In genomic region chr9:31305807-31306206, GRCm38 (mm10) we compare ENCODE assay signal across 27 mouse cellular contexts. TPM values are rescaled to one million over a fixed set of nuclear protein-coding genes. Genes with fewer than 3 reads are reported as not detected.
DNase-seq lines count a peak whose midpoint lies in the region; TF ChIP-seq lines count a peak whose summit lies in the region.
"Had no signal": no experiment of that assay in that cellular context is flagged by ENCODE, and none has a peak within 500 bp of the region (broad histone marks: within the 10 kb centered on the region; RNA-seq: fewer than 3 reads in every experiment).

No protein-coding gene starts in this region.

- peaks cover 4% of the 10 kb centered on the region for H3K4me1 ChIP-seq in testis, adult 2 months (ENCODE audit: control insufficient read depth, insufficient read depth, low read length)
- H3K4me1 ChIP-seq: embryonic facial prominence, embryonic 13.5 days; limb, embryonic 15.5 days; neural tube, embryonic 12.5 days had no signal

- H3K4me3 ChIP-seq in testis, adult 2 months (ENCODE audit: control insufficient read depth, low read depth, low read length): no peak overlapping the region
- H3K4me3 ChIP-seq in layer of hippocampus, adult 2 months: no peak overlapping the region
- H3K4me3 ChIP-seq: embryonic facial prominence, embryonic 13.5 days; erythroblast, embryonic 14.5 days; forebrain, embryonic 13.5 days; gastrocnemius, adult 2 months; heart, embryonic 15.5 days; hindbrain, embryonic 15.5 days; limb, embryonic 15.5 days; liver, embryonic 15.5 days; lung, embryonic 15.5 days; megakaryocyte, embryonic 14.5 days; neural tube, embryonic 12.5 days had no signal

- intact Hi-C loops in heart, postnatal 10 days (cut with DNase I): no loop called here

- DNase-seq in adrenal gland, adult 8-10 months: peak; percentile 20
- no peak for DNase-seq in adrenal gland, adult 18-20 months (ENCODE audit: low spot score in 2 of 2)
- peak; percentile 12 to 13 for DNase-seq in heart, postnatal 10 days
- DNase-seq in heart, adult 8-10 months (ENCODE audit: low spot score): no peak
- no peak for DNase-seq in testis, postnatal 10 days (ENCODE audit: low spot score)
- no peak for DNase-seq in layer of hippocampus, adult 2 months (ENCODE audit: low spot score in 2 of 2)
- DNase-seq in spleen, adult 12 weeks (ENCODE audit: low spot score): no peak
- DNase-seq: embryo, embryonic 11 days; gastrocnemius, adult 2 months; heart, postnatal 4 days; kidney, adult 9 months; kidney, postnatal 14 days; layer of hippocampus, postnatal 36 days; lung, postnatal 36 days; midbrain, embryonic 14.5 days; thymus, postnatal 14 days had no signal

- peak overlapping the region; percentile 54 for H3K27ac ChIP-seq in testis, adult 2 months (ENCODE audit: control insufficient read depth, insufficient read depth, low read depth, low read length)
- H3K27ac ChIP-seq in layer of hippocampus, adult 2 months: no peak overlapping the region
- H3K27ac ChIP-seq: embryonic facial prominence, embryonic 13.5 days; forebrain, embryonic 13.5 days; gastrocnemius, adult 2 months; heart, embryonic 15.5 days; hindbrain, embryonic 15.5 days; limb, embryonic 15.5 days; liver, embryonic 15.5 days; lung, embryonic 15.5 days; neural tube, embryonic 12.5 days had no signal

- TF ChIP-seq CTCF in testis, adult 2 months (IDR thresholded peaks at IDR 0.05; ENCODE audit: control insufficient read depth, insufficient read depth, insufficient replicate concordance, low read depth, low read length): no peak
- TF ChIP-seq CTCF in layer of hippocampus, adult 2 months (conservative IDR thresholded peaks at IDR 0.05): no peak

- H3K27me3 ChIP-seq in testis, adult 2 months (ENCODE audit: control insufficient read depth, insufficient read depth, low read length): no peaks in the 10 kb centered on the region
- H3K27me3 ChIP-seq: embryonic facial prominence, embryonic 13.5 days; forebrain, embryonic 13.5 days; heart, embryonic 15.5 days; hindbrain, embryonic 15.5 days; limb, embryonic 15.5 days; liver, embryonic 15.5 days; lung, embryonic 15.5 days; neural tube, embryonic 12.5 days had no signal

- TF ChIP-seq POLR2A in testis, adult 2 months (IDR thresholded peaks at IDR 0.05; ENCODE audit: control insufficient read depth, low read depth, low read length): no peak

- H3K36me3 ChIP-seq in testis, adult 2 months (ENCODE audit: control insufficient read depth, insufficient read depth, low read length): no peaks in the 10 kb centered on the region
- H3K36me3 ChIP-seq: embryonic facial prominence, embryonic 13.5 days; heart, embryonic 15.5 days; hindbrain, embryonic 15.5 days; limb, embryonic 15.5 days; liver, embryonic 15.5 days; lung, embryonic 15.5 days; neural tube, embryonic 12.5 days had no signal

RNA-seq across cellular contexts. Expression of gene Prdm10, which starts 25.5 kb away (rescaled TPM):
- total RNA-seq in adrenal gland, adult 8-10 months (2022): 10 to 100 TPM in 3 of 4 experiments, 1 to 10 TPM in 1; 7.9 to 10.8 (median 10.5) TPM
- 1 to 10 TPM; 7.5 to 9.2 TPM for total RNA-seq in adrenal gland, adult 18-20 months (2021)
- total RNA-seq in heart, postnatal 10 days (2021): 1 to 10 TPM; 5.2 to 6.0 TPM
- 1 to 10 TPM; 4.4 to 6.2 (median 5.2) TPM for total RNA-seq in heart, adult 8-10 months (2022)
- 4.7 and 5.1 TPM in 2 replicates for polyA plus RNA-seq in testis, adult 2 months (2012; rRNA removed)
- total RNA-seq in layer of hippocampus, adult 2 months (2021): 10 to 100 TPM; 22.0 to 23.1 TPM

Comparison
In these comparisons a context has a peak if more than half of its experiments do, and no peak if none do; other contexts are left out.
1. DNase-seq: peak in adrenal gland, adult 8-10 months (single experiment) and heart, postnatal 10 days (2 of 2); none in adrenal gland, adult 18-20 months (0 of 2), heart, adult 8-10 months (single experiment), testis, postnatal 10 days (single experiment), layer of hippocampus, adult 2 months (0 of 2) and spleen, adult 12 weeks (single experiment).